Mouse (Mus musculus) lung, embryonic 16.5 days (tissue): ENCODE results near the gene Hmgb4. TPM values are rescaled to one million over a fixed set of nuclear protein-coding genes. Genes with fewer than 3 reads are reported as not detected.

Experiments
- ATAC-seq: fragments of 200-750 bp; cut with Nextera tagmentation; 2 replicates; pipeline ENCODE4 v1.8.0; 2017; ENCODE audit warnings: low read depth, mild to moderate bottlenecking, moderate library complexity
- H3K27ac ChIP-seq: fragments of 300-500 bp; sonication (generic); 2 replicates; pipeline ENCODE4 v1.5.1; 2014; ENCODE audit warnings: mild to moderate bottlenecking, control low read depth, low read length
- H3K27me3 ChIP-seq: fragments of 300-500 bp; sonication (generic); 2 replicates; pipeline ENCODE4 v1.6.1; 2014; ENCODE audit warnings: low read depth, low read length, mixed read lengths; ENCODE audit not compliant: control insufficient read depth, insufficient read depth
- H3K36me3 ChIP-seq: fragments of 300-500 bp; sonication (generic); 2 replicates; pipeline ENCODE4 v1.6.1; 2014; ENCODE audit warnings: low read length; ENCODE audit not compliant: control insufficient read depth, insufficient read depth
- H3K4me1 ChIP-seq: fragments of 300-500 bp; sonication (generic); replicated peaks from 2 replicates; pipeline ENCODE4 v1.6.1; 2014; ENCODE audit warnings: low read length, mixed read lengths; ENCODE audit not compliant: control insufficient read depth, insufficient read depth
- H3K4me2 ChIP-seq: fragments of 300-500 bp; sonication (generic); 2 replicates; pipeline ENCODE4 v1.6.1; 2014; ENCODE audit warnings: low read depth, low read length, control low read depth
- H3K4me3 ChIP-seq: fragments of 300-500 bp; sonication (generic); 2 replicates; pipeline ENCODE4 v1.5.1; 2014; ENCODE audit warnings: mild to moderate bottlenecking, low read length, control low read depth
- H3K9ac ChIP-seq: fragments of 300-500 bp; sonication (generic); 2 replicates; pipeline ENCODE4 v1.6.1; 2014; ENCODE audit warnings: low read length, control low read depth
- H3K9me3 ChIP-seq: fragments of 300-500 bp; sonication (generic); 2 replicates; pipeline ENCODE4 v1.6.1; 2016; ENCODE audit warnings: low read length; ENCODE audit not compliant: control insufficient read depth
- WGBS: fragments of 180-500 bp; shearing (Covaris S2); extraction: QIAGEN DNeasy Blood & Tissue Kit; methylation state at CpG from one replicate; pipeline ENCODE4 v1.1.7; 2014; 5-methylcytosine and 5-hydroxymethylcytosine counted together
- polyA plus RNA-seq: library from polyadenylated mRNA; unstranded; fragments of >200 nt; fragmentation: Nextera tagmentation; extraction: Ambion mirVana; gene quantifications from 2 replicates; pipeline ENCODE4 v1.2.1, GENCODE M21; 2015

The Hmgb4 gene
- polyA plus RNA-seq, 1 experiment from 2014 or later = not detected

GRCm38 (mm10) chr4:128241075-128241853 lies 19.5 kb downstream of the Hmgb4 start:
- no peak overlapping the region for H3K4me2 ChIP-seq
- 46% methylated on average over 19 of the region's 19 CpGs for WGBS
- H3K9me3 ChIP-seq = no peaks in the 10 kb centered on the region
- no peaks in the 10 kb centered on the region for H3K4me1 ChIP-seq
- H3K27ac ChIP-seq = no peak overlapping the region
- H3K9ac ChIP-seq = no peak overlapping the region
- no peaks in the 10 kb centered on the region for H3K27me3 ChIP-seq
- no peak overlapping the region for H3K4me3 ChIP-seq
- no peaks in the 10 kb centered on the region for H3K36me3 ChIP-seq
- no peak for ATAC-seq

GRCm38 (mm10) chr4:128239113-128239512 lies 21.6 kb downstream of the Hmgb4 start:
- 20% methylated on average over 1 of the region's 1 CpGs for WGBS
- ATAC-seq = no peak

DNA sequence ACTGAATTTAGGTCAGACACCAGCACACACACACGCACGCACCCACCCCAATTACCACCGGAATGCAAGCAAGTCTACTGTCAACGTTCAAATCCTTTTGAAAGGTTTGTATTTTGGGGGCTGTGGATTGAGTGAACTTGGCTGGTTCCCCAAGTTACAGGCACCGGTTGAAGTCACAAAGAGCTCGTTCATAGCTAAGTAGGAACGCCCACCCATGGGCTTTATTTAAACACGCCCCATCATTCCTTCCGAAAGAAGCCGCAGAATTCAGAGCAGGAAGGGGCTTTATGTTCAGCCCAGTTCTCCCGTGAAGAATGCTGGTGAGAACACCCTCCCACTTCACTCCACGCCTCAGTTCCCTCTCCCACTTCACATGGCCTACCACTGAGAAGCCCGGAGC lies 27.3 kb downstream of the Hmgb4 start:
- 58% methylated on average over 13 of the region's 13 CpGs for WGBS

More at GRCm38 (mm10) chr4:128239113-128239512, 21.6 kb downstream of the Hmgb4 start:
- Histone ChIP-seq H3K9me3 (no peaks in the 10 kb centered on the region), H3K4me2 (no peak overlapping the region), H3K27me3 (no peaks in the 10 kb centered on the region), H3K36me3 (no peaks in the 10 kb centered on the region), H3K27ac (no peak overlapping the region), H3K4me1 (no peaks in the 10 kb centered on the region), H3K4me3 (no peak overlapping the region), H3K9ac (no peak overlapping the region)

GRCm38 (mm10) chr4:128227377-128228316 lies 33.1 kb downstream of the Hmgb4 start:
- Histone ChIP-seq H3K36me3 (no peaks in the 10 kb centered on the region), H3K27me3 (no peaks in the 10 kb centered on the region)
- 34% methylated on average over 13 of the region's 13 CpGs for WGBS

More for the DNA sequence above, 27.3 kb downstream of the Hmgb4 start:
- Histone ChIP-seq H3K4me3 (no peak overlapping the region), H3K27ac (no peak overlapping the region), H3K4me2 (no peak overlapping the region), H3K9ac (no peak overlapping the region), H3K9me3 (no peaks in the 10 kb centered on the region), H3K36me3 (no peaks in the 10 kb centered on the region), H3K4me1 (no peaks in the 10 kb centered on the region), H3K27me3 (no peaks in the 10 kb centered on the region)
- no peak for ATAC-seq

GRCm38 (mm10) chr4:128224453-128224852 lies 36.3 kb downstream of the Hmgb4 start:
- Histone ChIP-seq H3K27ac (no peak overlapping the region), H3K27me3 (no peaks in the 10 kb centered on the region), H3K4me1 (no peaks in the 10 kb centered on the region), H3K4me3 (no peak overlapping the region), H3K4me2 (no peak overlapping the region), H3K9ac (no peak overlapping the region), H3K9me3 (no peaks in the 10 kb centered on the region), H3K36me3 (no peaks in the 10 kb centered on the region)
- 56% methylated on average over 6 of the region's 6 CpGs for WGBS
- ATAC-seq = no peak

More at GRCm38 (mm10) chr4:128227377-128228316, 33.1 kb downstream of the Hmgb4 start:
- Histone ChIP-seq H3K4me2 (no peak overlapping the region), H3K4me3 (no peak overlapping the region), H3K4me1 (no peaks in the 10 kb centered on the region), H3K9ac (no peak overlapping the region), H3K9me3 (no peaks in the 10 kb centered on the region), H3K27ac (no peak overlapping the region)
- no peak for ATAC-seq

DNA sequence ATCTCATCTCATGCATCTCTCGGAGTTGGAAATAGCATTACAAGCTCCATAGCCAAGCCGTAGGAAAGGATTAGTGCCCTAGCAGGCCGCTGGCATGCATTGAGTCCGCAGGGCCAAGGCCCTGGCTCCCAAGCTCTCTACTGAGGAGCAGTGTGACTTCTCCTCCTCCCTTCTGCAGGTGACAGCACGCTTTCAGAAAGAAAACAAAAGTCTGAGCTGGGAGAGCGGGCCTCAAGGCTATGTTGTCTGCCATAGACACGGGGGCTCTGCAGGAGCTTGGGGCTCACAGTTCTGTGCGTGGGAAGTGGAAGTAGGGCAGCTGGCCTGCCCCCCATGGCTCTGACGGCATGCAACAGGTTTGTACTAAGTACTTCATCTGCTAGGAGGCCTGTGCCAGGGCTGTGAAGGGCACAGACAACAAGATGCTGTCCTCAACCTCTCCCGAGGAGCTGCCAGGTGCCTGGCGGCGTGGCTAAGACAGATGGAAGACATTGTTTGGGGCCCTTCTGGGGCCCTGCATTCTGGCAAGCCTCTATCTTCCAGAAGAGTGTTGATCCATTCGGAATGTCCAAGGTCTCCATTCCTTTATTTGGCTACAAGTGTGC lies 42.7 kb downstream of the Hmgb4 start:
- Histone ChIP-seq H3K27ac (no peak overlapping the region), H3K9me3 (0 out of 2 replicates have a peak, but pooled peaks cover 3% of the 10 kb centered on the region)
- 63% methylated on average over 13 of the region's 13 CpGs for WGBS

More for the DNA sequence above, 42.7 kb downstream of the Hmgb4 start:
- Histone ChIP-seq H3K4me2 (no peak overlapping the region), H3K9ac (no peak overlapping the region), H3K4me3 (no peak overlapping the region), H3K4me1 (no peaks in the 10 kb centered on the region), H3K27me3 (no peaks in the 10 kb centered on the region), H3K36me3 (no peaks in the 10 kb centered on the region)
- no peak for ATAC-seq
